In the genomic region with DNA sequence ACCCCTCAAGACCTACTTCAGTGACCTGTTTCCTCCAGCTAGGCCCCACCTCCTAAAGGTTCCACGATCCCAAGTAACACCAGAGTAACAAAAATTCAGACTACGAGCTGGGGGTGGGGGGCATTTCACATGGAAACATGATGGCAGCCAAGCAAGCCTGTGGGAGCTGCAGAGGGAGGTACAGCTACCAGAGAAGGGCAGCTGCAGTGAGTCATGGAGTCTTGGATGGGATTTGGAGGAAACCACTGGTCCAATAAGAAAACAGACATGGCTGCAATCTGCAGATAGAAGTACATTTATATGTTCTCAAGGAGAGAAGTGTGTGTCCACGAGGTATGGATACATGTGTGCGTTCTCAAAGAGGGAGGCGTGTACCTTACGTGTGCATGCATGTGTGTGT, we compare ENCODE assay signal across 18 mouse cellular contexts.
"Had no signal": no experiment of that assay in that cellular context is flagged by ENCODE, and none has a peak within 500 bp of the region (broad histone marks: within the 10 kb centered on the region; RNA-seq: fewer than 3 reads in every experiment).

No protein-coding gene starts in this region.

- H3K36me3 ChIP-seq: lung, embryonic 15.5 days; midbrain, embryonic 13.5 days; neural tube, embryonic 12.5 days; stomach, embryonic 15.5 days had no signal

- H3K4me2 ChIP-seq: lung, embryonic 15.5 days; midbrain, embryonic 11.5 days; midbrain, embryonic 13.5 days; neural tube, embryonic 12.5 days; stomach, embryonic 15.5 days had no signal

- H3K27ac ChIP-seq: lung, embryonic 15.5 days; macrophage; midbrain, embryonic 13.5 days; neural tube, embryonic 12.5 days; stomach, embryonic 15.5 days; stomach, postnatal 0 days had no signal

- H3K4me3 ChIP-seq: lung, embryonic 15.5 days; megakaryocyte, embryonic 14.5 days; midbrain, embryonic 13.5 days; neural tube, embryonic 12.5 days; stomach, embryonic 15.5 days had no signal

- H3K9me3 ChIP-seq: lung, embryonic 15.5 days; megakaryocyte, embryonic 14.5 days; midbrain, embryonic 13.5 days; stomach, embryonic 15.5 days had no signal

- DNase-seq: liver, postnatal 0 days; lung, adult 2 months; lung, postnatal 14 days; lung, postnatal 36 days; right cerebral cortex, postnatal 14 days; thymus, adult 2 months; thymus, postnatal 25 days; thymus, postnatal 4 days had no signal

- H3K27me3 ChIP-seq: lung, embryonic 15.5 days; megakaryocyte, embryonic 14.5 days; midbrain, embryonic 13.5 days; neural tube, embryonic 12.5 days; stomach, embryonic 15.5 days had no signal

- H3K9ac ChIP-seq: liver, postnatal 0 days; lung, embryonic 15.5 days; midbrain, embryonic 13.5 days; neural tube, embryonic 12.5 days; stomach, embryonic 15.5 days had no signal

- ATAC-seq: liver, postnatal 0 days; lung, postnatal 0 days; midbrain, embryonic 13.5 days; midbrain, embryonic 16.5 days had no signal

- H3K4me1 ChIP-seq: midbrain, embryonic 13.5 days had no signal
